Mouse (Mus musculus) brain, adult 2 months (tissue): ENCODE results near the gene Trpm3.

Experiments
- DNase-seq: peaks from one replicate; pipeline ENCODE4 v3.0.0; 2011; ENCODE audit warnings: low read depth, low spot score

The Trpm3 gene

GRCm38 (mm10) chr19:22739240-22739639 is 600.4 kb downstream of the Trpm3 start:
- DNase-seq = peak; percentile 64

GRCm38 (mm10) chr19:22753311-22753809 is 614.5 kb downstream of the Trpm3 start:
- DNase-seq = peak; percentile 98

GRCm38 (mm10) chr19:22754071-22754470 is 615.2 kb downstream of the Trpm3 start:
- DNase-seq = peak; percentile 71

DNA sequence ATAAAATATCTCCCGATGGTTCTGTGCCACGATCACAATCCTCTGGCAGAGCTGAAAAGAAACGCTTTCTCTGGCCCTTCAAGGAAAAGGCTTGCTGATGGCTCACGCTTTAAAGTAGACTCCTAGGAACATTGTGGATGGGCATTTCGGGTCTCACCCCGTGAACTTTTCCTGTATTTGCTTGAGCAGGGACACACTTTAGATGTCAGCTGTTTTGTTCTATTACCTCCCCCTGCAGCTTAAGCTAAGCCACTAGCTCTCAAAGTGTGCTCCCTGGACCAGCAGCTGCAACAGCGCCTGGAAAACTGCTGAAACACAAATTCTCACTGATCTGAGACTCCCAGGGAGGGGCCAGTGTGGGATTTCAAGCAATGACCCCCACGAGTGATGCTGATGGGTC is 615.7 kb downstream of the Trpm3 start:
- DNase-seq = peak; percentile 14

- peak; percentile 78 for DNase-seq
Observed at GRCm38 (mm10) chr19:22758496-22758895, 619.6 kb downstream of the Trpm3 start.

- DNase-seq = no peak
Observed at GRCm38 (mm10) chr19:22768242-22768641, 629.4 kb downstream of the Trpm3 start.

DNA sequence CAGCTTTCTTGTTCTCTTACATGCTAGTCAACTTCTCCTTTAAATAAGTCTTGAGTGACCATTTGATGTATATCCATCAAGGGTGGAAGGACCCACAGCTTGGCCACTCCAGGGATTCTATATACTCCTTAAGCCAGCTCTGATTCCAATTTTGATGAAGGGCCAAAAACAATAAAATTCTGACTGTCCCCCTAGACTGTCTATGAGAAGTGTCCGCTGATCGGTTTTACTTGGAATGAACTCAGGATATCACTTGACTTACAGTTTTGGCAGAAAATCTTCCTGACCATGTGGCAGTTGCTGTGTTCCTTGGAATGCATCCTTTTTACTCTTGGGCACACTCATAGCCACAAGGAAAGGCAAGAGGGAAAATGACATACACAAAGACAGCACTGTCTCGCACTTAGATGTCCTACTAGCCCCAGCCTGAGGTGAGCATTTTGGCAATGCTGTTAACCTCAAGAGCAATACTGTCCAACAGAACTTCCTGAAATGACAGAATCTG is 636.4 kb downstream of the Trpm3 start:
- peak; percentile 71 for DNase-seq

- peak; percentile 70 for DNase-seq
Observed at GRCm38 (mm10) chr19:22780192-22780843, 641.5 kb downstream of the Trpm3 start.

- DNase-seq = peak; percentile 48
Observed at GRCm38 (mm10) chr19:22781579-22781978, 642.7 kb downstream of the Trpm3 start.

DNA sequence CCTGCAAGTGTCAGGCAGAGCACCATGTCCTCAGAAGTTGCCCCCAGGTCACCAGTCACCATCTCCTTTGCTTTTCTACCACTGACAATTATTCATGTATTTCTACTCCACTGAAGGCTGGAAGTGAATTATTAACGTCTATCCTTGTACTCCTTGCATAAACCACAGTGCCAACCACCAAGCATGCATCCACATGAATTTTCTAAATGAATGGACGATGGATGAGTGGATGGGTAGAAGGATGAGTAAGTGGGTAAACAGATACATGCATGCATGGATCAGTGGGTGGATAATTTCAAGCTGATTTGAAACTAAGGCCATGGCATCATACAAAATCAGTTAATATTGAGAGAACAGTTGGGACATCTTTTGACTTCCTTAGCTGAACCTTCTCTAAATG is 644.9 kb downstream of the Trpm3 start:
- no peak for DNase-seq

GRCm38 (mm10) chr19:22789753-22790152 is 650.9 kb downstream of the Trpm3 start:
- DNase-seq = peak; percentile 55

- peak; percentile 56 for DNase-seq
Observed at GRCm38 (mm10) chr19:22796996-22797395, 658.1 kb downstream of the Trpm3 start.

- peak; percentile 74 for DNase-seq
Observed at GRCm38 (mm10) chr19:22800471-22800870, 661.6 kb downstream of the Trpm3 start.

- peak; percentile 59 for DNase-seq
Observed at GRCm38 (mm10) chr19:22803396-22803795, 664.5 kb downstream of the Trpm3 start.

DNA sequence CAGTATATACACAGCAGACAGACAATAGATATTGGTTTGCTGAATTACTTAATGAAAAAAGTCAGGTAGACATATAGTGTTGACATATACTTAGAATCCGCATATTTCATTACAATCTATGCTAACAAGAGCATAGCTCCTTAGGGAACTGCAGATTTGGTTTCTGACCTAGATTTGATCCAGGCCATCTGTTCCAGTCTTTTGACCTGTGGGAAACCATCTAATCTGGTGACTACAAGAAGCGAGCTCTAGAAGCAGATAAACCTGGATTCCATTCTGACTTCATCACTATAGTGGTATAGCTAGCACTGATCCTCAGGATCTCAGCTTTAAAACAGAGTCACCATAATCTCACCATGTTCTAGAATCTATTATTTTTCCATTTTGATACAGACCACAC is 665.5 kb downstream of the Trpm3 start:
- peak; percentile 97 for DNase-seq

DNA sequence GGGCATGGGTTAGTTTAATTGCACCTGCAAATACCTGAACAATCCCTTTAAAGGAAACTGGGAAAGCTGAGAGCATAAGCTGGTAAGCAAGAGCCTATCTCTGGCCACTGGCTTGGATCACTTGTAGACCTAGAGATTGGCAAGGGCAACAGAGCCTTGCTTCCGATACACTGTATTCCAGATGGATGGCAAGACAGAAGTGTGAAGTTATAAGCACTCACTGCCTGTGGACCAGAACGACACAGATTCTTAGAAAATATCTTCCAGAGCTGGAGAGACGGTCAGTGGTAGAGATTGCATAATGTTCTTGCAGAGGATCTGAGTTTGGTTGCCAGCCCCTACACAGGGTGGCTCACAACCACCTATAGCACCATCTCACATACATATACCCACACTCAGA is 671.4 kb downstream of the Trpm3 start:
- DNase-seq = peak; percentile 27

DNA sequence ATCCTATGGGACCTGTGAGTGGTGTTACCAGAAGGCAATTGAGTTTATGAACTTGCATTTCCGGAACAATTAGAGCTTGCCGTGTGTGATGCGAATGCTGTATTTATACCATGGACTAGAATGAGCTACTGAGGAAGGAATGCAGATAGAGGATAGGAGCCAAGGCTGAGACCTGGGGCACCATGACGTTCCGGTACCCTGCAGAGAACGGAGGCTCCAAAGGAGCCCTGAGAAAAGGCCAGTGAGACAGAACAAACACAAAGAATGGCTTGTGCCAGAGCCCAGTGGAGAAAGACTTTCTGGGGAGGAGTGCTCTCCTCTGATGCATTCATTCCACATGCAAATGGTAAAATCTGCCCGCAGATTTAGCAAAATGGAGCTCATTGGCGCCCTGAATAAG is 682.9 kb downstream of the Trpm3 start:
- DNase-seq = no peak

DNA sequence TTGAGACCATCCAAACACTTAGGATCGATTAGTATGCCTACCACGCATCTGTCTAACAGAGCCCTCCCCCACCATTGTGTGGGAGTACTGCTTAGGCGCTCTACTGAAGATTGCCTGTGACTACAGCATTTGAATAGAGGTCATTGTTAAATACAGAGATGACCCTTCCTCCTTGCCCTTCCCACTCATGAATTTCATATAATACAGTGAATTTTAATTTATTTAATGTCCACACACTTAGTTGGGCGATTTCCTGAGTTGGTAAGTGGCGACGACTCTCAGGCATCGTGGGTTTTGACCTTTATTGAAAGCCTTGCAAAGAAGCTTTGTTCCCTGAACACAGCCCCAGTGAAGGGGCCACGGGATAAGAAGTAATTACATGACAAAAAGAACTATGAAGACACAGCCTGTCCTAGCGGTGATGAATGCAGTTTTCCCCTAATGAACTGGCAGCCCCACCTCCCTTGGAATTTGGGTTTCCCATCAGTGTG is 684.7 kb downstream of the Trpm3 start:
- DNase-seq = no peak

- no peak for DNase-seq
Observed at GRCm38 (mm10) chr19:22825812-22826211, 687.0 kb downstream of the Trpm3 start.

DNA sequence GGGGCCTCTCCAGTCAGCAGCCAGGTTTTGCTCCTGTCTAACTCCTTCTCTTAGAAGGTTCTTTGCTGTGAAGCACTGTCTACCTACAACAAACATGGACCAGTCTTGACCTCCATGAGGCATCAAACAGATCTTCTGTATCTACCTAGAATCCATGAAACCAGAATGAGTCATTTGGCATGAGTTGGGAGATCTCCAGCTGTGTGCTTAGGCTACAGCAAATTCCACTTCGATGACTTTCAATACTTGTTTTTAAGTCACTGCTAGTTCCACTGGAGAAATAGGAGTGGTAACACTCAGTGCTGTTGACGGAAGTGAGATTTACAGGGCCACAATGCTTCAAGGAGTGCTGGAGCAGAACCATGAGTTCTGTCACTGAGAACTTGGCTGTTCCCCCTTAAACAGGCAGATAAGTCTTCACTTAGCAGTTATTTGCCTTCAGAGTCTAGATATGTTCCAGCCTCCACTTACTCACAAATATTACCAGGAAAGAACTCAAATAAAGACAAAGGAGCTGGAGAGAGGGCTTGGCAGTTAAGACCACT is 689.4 kb downstream of the Trpm3 start:
- peak; percentile 56 for DNase-seq

- no peak for DNase-seq
Observed at GRCm38 (mm10) chr19:22841081-22842040, 702.5 kb downstream of the Trpm3 start.

DNA sequence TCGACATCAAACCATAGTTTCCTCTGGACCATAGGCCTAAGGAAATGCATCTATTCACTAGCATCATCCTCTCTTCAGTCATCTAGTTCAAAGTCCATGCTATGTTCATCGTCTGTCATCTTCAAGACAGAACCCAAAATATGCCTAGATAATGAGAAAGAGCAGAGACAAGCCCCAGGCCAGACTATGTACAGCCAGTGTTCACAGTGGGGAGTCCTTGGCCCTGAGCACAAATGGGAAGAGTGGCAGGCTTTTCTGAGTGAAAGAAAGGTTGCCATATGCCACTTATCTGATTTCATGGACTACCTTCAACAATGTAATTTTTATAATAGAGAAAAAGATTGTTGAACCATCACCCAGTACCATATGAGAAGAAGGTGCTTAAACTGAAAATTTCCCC is 703.9 kb downstream of the Trpm3 start:
- DNase-seq = peak; percentile 93
